Mouse (Mus musculus): ENCODE measurements around the gene Ptn.

DNA sequence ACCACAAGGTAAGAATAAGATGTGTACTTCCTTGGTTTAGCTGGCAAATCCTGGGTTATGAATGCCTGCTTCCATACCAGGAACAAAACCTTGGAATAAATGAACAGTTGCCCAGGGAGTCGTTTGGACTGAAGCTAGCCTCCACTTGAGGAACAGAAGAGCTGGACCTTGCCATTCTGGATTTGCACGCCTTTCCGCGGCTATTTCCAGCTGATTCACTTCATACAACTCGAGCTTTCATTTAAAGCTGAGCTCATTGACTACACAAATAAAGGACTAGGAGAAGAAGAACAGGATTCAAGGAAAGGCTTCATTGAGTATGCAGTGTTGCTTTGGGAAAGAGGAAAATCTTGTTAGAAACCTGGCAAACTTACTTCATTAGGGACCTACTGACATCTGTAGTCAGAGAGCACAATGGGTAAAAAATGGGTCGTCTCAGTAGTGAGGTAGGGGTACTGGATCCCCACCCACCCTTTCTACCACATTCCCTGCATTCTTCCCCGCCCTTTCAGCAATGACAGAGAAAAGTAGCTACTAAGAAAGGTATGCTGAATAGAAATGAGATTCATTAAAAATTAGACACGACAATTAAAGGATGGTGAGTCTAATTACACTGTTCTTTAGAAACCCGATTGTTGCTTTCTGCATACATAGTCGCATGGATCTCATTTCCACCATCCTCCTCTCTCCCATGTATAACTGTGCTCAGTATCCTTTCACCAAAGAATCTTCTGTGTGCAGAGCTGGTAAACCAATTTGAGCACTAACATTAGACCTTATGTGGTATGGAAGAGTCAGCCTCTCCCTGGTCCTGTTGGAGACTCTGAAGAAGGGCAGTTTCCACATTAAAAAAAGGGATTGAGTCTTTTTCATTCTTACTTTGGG is 54.8 kb downstream of the Ptn start:
- TF ChIP-seq POLR2A (IDR thresholded peaks at IDR 0.05; ENCODE audit: control insufficient read depth, low read depth, low read length), result no peak
- TF ChIP-seq CTCF (IDR thresholded peaks at IDR 0.05; ENCODE audit: control insufficient read depth, insufficient read depth, insufficient replicate concordance, low read depth, low read length), result no peak

Measured in testis, adult 2 months (tissue).